Mouse (Mus musculus) kidney, embryonic 14.5 days (tissue): ENCODE measurements at regions not wholly inside any gene's neighbourhood (a gene's known extent, or its start where the extent isn't known, plus 50 kb on each side); places are given as distances from the start of the nearest gene placed in this dataset.

Experiments
- ATAC-seq: fragments of 200-750 bp; cut with Nextera tagmentation; 2 replicates; pipeline ENCODE4 v1.8.0; 2017; ENCODE audit warnings: moderate number of reproducible peaks, mild to moderate bottlenecking, moderate TSS enrichment, moderate library complexity; ENCODE audit not compliant: low FRiP score, low TSS enrichment
- H3K27ac ChIP-seq: fragments of 300-500 bp; sonication (generic); 2 replicates; pipeline ENCODE4 v1.5.1; 2014; ENCODE audit warnings: low read depth, mild to moderate bottlenecking, low read length, moderate library complexity, mixed read lengths
- H3K27me3 ChIP-seq: fragments of 300-500 bp; sonication (generic); 2 replicates; pipeline ENCODE4 v1.6.1; 2014; ENCODE audit warnings: mild to moderate bottlenecking, low read length; ENCODE audit not compliant: control insufficient read depth, insufficient read depth
- H3K36me3 ChIP-seq: fragments of 300-500 bp; sonication (generic); 2 replicates; pipeline ENCODE4 v1.6.1; 2014; ENCODE audit warnings: low read length, mixed read lengths; ENCODE audit not compliant: control insufficient read depth, insufficient read depth
- H3K4me1 ChIP-seq: fragments of 300-500 bp; sonication (generic); 2 replicates; pipeline ENCODE4 v1.6.1; 2014; ENCODE audit warnings: low read length, mixed read lengths; ENCODE audit not compliant: control insufficient read depth, insufficient read depth
- H3K4me2 ChIP-seq: fragments of 300-500 bp; sonication (generic); replicated peaks from 2 replicates; pipeline ENCODE4 v1.6.1; 2014; ENCODE audit warnings: low read depth, mild to moderate bottlenecking, low read length
- H3K4me3 ChIP-seq: fragments of 300-500 bp; sonication (generic); 2 replicates; pipeline ENCODE4 v1.5.1; 2014; ENCODE audit warnings: mild to moderate bottlenecking, low read length
- H3K9ac ChIP-seq: fragments of 300-500 bp; sonication (generic); 2 replicates; pipeline ENCODE4 v1.6.1; 2014; ENCODE audit warnings: low read depth, mild to moderate bottlenecking, low read length, moderate library complexity
- H3K9me3 ChIP-seq: fragments of 300-500 bp; sonication (generic); 2 replicates; pipeline ENCODE4 v1.6.1; 2016; ENCODE audit warnings: low read length; ENCODE audit not compliant: control insufficient read depth
- WGBS: fragments of 180-500 bp; shearing (Covaris S2); extraction: QIAGEN DNeasy Blood & Tissue Kit; methylation state at CpG from one replicate; pipeline ENCODE4 v1.1.7; 2014; 5-methylcytosine and 5-hydroxymethylcytosine counted together

DNA sequence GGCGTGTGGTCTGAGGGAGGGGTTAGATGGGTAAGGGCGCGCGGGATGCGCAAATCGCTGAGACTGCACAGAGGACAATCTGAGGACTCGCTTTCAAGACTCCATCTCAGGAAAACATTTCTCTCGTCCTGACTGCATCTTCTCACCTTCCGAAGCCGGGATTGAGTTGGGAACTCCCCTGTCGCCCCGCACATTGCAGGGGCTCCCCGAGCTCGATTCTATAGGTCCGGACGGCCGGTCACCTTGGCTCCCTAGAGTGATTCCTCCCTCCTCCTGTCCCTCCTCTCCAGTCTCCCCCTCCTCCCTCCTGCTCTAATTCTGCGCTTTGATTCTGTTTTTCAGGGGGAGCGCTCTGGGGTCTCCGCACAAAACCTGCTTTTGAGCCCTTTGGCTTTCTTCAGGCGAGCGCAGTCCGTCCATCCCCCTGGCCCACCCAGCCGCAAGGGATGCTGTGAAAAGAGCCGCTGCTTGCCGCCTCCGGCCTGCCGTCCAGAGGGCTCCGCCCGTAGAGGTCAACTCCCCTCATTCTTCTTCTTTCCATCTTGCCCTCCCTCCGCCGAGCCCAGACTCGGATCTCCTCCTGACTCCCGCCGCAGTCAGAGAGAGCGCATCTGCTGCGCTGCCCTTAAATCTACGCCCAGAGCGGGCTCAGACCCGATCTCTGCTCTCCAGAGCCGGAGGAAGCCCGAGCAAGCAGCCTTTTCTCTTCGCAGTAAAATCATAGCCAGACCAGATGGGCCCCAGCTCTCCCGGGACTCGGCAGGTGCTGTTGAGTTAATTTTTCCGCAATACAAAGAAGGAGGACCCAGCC is 153.8 kb upstream of the Cypt12 start:
- H3K9ac ChIP-seq: no peak overlapping the region
- no peaks in the 10 kb centered on the region for H3K36me3 ChIP-seq
- H3K4me3 ChIP-seq: peak overlapping the region; percentile 22
- no peak overlapping the region for H3K27ac ChIP-seq
- H3K4me2 ChIP-seq: peak overlapping the region; percentile 21
- under 1% methylated on average over 46 of the region's 46 CpGs for WGBS
- H3K9me3 ChIP-seq: no peaks in the 10 kb centered on the region
- 0 out of 2 replicates have a peak, but pooled peaks cover 5% of the 10 kb centered on the region for H3K4me1 ChIP-seq
- H3K27me3 ChIP-seq: peaks cover 80% of the 10 kb centered on the region
- peak; percentile 40; the same call in 1 of the 2 replicates for ATAC-seq

DNA sequence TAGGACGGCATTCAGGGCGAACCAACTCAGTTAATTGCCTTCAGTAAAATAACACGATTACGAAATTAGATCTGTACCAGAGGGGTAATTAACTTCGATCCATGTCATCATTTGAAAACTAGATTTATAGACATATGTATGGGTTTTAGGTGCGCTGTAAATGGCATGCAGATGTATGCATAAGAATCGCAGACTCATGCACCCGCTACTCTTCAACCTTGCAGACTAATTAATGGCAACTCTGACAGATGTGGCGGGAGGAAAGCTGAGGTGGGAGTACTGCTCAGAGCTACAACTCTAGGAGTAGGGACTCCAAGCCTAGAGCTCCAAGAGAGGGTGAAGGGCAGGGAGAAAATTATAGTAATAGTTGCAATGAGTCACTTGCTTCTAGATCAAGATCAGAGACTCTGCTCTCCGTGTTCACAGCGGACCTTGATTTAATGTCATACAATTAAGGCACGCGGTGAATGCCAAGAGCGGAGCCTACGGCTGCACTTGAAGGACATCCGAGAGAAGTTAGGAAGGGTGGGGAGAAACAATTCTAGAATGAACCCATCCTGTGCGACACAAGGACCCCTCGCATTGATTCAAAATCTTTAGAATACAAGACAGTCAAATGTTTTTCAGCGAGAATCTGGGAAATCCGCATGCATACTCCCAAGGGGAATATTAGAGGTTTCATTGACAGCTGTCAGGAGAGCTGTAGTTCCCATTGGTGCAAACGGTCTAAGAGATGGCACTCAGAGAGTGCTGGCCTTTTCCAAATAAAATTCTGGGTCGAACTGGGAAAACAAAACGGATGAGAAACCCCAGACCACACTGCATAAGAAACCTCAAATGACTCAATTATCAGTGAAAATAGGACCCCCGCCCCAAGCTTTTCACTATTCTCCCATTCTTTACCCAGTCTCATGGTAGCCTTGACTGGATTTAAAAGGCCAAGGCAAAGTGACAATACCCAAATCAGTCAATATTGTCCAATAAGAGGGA is 152.6 kb upstream of the Cypt12 start:
- no peak overlapping the region for H3K4me2 ChIP-seq
- no peaks in the 10 kb centered on the region for H3K9me3 ChIP-seq
- H3K4me1 ChIP-seq: 0 out of 2 replicates have a peak, but pooled peaks cover 5% of the 10 kb centered on the region
- no peak for ATAC-seq
- 2% methylated on average over 24 of the region's 24 CpGs for WGBS
- peaks cover 72% of the 10 kb centered on the region for H3K27me3 ChIP-seq
- H3K9ac ChIP-seq: no peak overlapping the region
- no peaks in the 10 kb centered on the region for H3K36me3 ChIP-seq
- no peak overlapping the region for H3K27ac ChIP-seq
- no peak overlapping the region for H3K4me3 ChIP-seq

DNA sequence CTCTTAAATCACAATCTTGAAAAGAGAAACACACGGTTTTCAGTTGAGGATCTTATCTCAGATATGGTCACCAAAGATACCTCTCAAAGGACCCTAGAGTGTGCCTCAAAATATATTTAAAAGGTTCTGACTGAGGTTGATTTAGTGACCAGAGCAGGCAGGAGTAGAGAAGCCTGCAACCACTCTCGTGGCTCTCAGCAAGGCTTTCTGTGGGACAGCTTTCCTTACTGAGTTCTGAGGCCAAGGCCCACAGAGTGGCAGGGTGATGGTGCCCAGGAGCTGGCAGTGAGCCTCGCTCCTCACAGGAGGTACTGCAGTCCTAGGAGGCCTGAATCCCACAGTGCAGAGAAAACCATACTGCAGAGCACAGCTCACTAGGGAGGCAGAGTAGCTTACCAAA is 151.4 kb upstream of the Cypt12 start:
- no peak for ATAC-seq
- 0 out of 2 replicates have a peak, but pooled peaks cover 5% of the 10 kb centered on the region for H3K4me1 ChIP-seq
- H3K9me3 ChIP-seq: no peaks in the 10 kb centered on the region
- no peak overlapping the region for H3K4me2 ChIP-seq
- 14% methylated on average over 3 of the region's 3 CpGs for WGBS
- H3K9ac ChIP-seq: no peak overlapping the region
- H3K4me3 ChIP-seq: no peak overlapping the region
- peaks cover 61% of the 10 kb centered on the region for H3K27me3 ChIP-seq
- H3K27ac ChIP-seq: no peak overlapping the region
- no peaks in the 10 kb centered on the region for H3K36me3 ChIP-seq

DNA sequence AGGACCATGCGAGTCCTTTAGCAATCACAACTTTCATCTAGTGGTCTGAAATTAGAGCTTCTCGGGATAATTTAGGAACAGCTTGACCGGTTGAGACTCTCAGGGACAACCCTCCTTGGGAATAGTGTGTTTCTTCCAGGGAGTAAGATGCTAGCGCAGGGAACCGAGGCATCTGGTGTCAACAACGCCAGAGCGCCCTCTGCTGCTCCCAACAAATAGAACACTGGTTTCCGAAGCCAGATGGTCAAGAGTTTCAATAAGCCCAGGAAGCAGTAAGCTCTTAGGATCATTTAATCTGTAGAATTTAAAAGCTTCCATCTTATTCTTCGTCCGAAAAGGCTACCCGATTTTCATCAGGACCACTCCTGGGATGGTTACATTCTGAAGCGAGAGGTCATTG is 149.8 kb upstream of the Cypt12 start:
- Histone ChIP-seq H3K4me1 (0 out of 2 replicates have a peak, but pooled peaks cover 5% of the 10 kb centered on the region), H3K27me3 (peaks cover 47% of the 10 kb centered on the region), H3K27ac (no peak overlapping the region), H3K9ac (no peak overlapping the region), H3K9me3 (no peaks in the 10 kb centered on the region), H3K4me2 (no peak overlapping the region), H3K36me3 (no peaks in the 10 kb centered on the region), H3K4me3 (no peak overlapping the region)
- WGBS: 6% methylated on average over 12 of the region's 12 CpGs
- no peak; the same call in 1 of the 2 replicates for ATAC-seq

DNA sequence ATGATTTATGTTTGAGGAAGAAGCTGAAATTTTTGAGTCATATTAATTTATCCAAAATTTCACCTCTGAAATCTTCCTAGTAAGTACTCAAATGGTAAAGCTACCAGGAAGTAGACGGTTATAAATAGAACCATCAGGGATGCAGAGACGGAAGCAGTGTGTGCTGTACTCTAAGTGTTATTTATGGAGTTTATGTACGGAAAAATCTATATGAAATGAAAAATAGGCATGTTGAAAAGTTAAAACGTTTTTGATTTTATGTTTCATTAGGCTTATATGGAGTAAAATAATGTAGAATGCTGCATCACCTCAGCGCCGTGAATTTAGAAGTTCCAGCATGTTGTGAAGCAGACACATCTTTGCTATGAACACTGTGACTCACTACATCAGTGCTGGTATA is 149.1 kb upstream of the Cypt12 start:
- Histone ChIP-seq H3K9me3 (no peaks in the 10 kb centered on the region), H3K4me1 (0 out of 2 replicates have a peak, but pooled peaks cover 3% of the 10 kb centered on the region), H3K9ac (no peak overlapping the region), H3K4me3 (no peak overlapping the region), H3K27ac (no peak overlapping the region), H3K27me3 (peaks cover 40% of the 10 kb centered on the region), H3K4me2 (no peak overlapping the region), H3K36me3 (no peaks in the 10 kb centered on the region)
- ATAC-seq: no peak
- WGBS: 56% methylated on average over 6 of the region's 6 CpGs

DNA sequence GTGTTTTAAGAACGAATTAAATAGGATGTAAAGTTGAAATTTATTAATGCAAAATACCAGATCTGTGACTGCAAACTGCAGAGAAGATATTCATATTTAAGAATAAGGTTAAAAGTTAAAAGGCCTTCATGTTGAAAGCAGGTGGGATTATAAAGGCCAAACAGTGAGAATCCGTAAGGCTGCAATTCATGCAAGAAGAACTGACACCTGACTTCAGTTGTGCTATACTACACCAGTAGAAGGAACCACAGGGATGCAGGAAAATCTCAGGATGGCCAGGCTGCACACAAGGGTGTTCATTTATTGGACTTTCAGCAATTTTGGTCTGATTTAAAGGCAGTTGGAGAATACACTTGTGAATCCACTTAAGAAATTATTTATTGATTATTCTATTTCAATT is 147.4 kb upstream of the Cypt12 start:
- WGBS: 74% methylated on average over 2 of the region's 2 CpGs
- no peak overlapping the region for H3K4me3 ChIP-seq
- H3K4me1 ChIP-seq: no peaks in the 10 kb centered on the region
- no peak overlapping the region for H3K4me2 ChIP-seq
- no peaks in the 10 kb centered on the region for H3K9me3 ChIP-seq
- peaks cover 23% of the 10 kb centered on the region for H3K27me3 ChIP-seq
- no peaks in the 10 kb centered on the region for H3K36me3 ChIP-seq
- ATAC-seq: no peak
- H3K9ac ChIP-seq: no peak overlapping the region
- no peak overlapping the region for H3K27ac ChIP-seq

DNA sequence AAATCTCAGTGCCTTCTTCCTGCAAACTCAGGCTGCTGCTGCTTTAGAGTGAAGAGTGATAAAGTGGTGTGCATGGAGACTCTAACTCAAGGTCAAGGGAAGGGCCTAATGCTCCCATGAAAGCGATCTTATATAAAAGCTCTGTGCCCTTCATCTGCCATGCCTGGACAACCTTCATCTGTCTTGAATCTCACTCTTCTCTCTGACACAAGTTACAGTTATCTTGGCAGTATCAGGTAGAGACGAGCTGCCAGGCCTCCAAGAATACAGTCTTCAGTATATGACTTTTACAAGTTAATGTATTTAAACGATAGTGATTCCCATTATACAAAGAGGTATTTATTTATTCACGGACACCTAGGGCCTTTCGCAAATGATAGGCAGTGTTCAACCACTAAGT is 146.7 kb upstream of the Cypt12 start:
- Histone ChIP-seq H3K27ac (no peak overlapping the region), H3K36me3 (no peaks in the 10 kb centered on the region), H3K4me2 (no peak overlapping the region), H3K4me3 (no peak overlapping the region), H3K4me1 (no peaks in the 10 kb centered on the region), H3K9ac (no peak overlapping the region), H3K9me3 (no peaks in the 10 kb centered on the region), H3K27me3 (peaks cover 16% of the 10 kb centered on the region)
- ATAC-seq: no peak
- WGBS: 79% methylated on average over 5 of the region's 5 CpGs

DNA sequence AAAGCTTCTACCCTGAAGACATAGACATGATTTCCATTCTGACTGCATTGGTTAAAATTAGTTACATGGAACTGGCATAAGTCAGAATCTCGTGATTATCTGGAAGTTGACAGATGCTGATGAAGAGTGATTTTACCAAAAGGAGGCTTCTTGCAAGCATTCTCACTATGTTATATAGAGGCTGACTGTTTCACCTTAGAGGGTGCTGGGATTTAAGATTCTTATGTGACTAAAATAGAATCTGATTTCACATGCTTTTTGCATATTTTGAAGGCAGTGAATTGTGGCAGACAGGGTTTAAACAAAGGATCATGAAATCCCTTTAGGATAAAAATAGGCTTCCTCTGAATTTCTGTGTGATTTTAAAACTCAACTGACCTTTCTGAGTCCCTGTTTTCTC is 143.0 kb upstream of the Cypt12 start:
- no peak for ATAC-seq
- Histone ChIP-seq H3K9ac (no peak overlapping the region), H3K4me2 (no peak overlapping the region), H3K27ac (no peak overlapping the region), H3K36me3 (no peaks in the 10 kb centered on the region), H3K9me3 (no peaks in the 10 kb centered on the region), H3K27me3 (no peaks in the 10 kb centered on the region), H3K4me1 (no peaks in the 10 kb centered on the region), H3K4me3 (no peak overlapping the region)
- 71% methylated on average over 1 of the region's 1 CpGs for WGBS

DNA sequence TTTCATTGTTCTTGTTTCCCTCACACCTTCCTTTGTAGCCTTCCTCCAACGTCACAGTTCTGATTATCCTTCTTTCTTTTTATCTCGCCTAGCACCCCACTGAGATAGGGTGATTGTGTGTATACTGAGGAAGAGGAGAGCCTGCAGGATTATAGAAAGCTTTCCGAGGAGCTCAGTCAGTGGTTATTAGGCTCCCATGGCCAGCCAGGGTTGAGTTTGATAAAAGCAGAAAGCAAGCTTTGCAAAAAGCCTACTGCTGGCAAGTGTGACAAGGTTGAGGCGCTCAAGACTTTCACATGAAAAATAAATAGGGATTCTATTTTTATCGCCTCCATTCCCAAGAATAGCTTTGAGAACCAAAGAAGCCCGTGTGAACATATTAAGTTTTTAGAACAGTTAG is 136.9 kb upstream of the Cypt12 start:
- 63% methylated on average over 6 of the region's 6 CpGs for WGBS
- H3K9me3 ChIP-seq: no peaks in the 10 kb centered on the region
- no peak overlapping the region for H3K4me3 ChIP-seq
- no peak overlapping the region for H3K4me2 ChIP-seq
- no peaks in the 10 kb centered on the region for H3K36me3 ChIP-seq
- no peak overlapping the region for H3K27ac ChIP-seq
- no peak overlapping the region for H3K9ac ChIP-seq
- no peaks in the 10 kb centered on the region for H3K4me1 ChIP-seq
- no peak for ATAC-seq
- no peaks in the 10 kb centered on the region for H3K27me3 ChIP-seq
